Mouse (Mus musculus) layer of hippocampus, postnatal 10 days (tissue): Measurements from ENCODE around the gene Dis3l2. TPM values are rescaled to one million over a fixed set of nuclear protein-coding genes. Genes with fewer than 3 reads are reported as not detected.
A peak's percentile ranks its signal among the peaks of the same experiment; 100 is the strongest.

Source experiments
- DNase-seq, 2 experiments: peaks; one replicate each; pipeline ENCODE4 v3.0.0; 2021; ENCODE audit warnings: low spot score in 2 of 2
- long read RNA-seq: library from polyadenylated mRNA; stranded (forward); transcript quantifications from one replicate; pipeline ENCODE4 v2.0.0, GENCODE M21; 2023
- total RNA-seq, 2 experiments: library from RNA; stranded (reverse); gene quantifications; 2 replicates each; pipeline ENCODE4 v1.2.3; 2021

Dis3l2 gene
- total RNA-seq, result 10 to 100 TPM; 27.6 to 28.7 TPM
- long read RNA-seq, partial matches to known transcripts, result 3 of 12 reads
- long read RNA-seq, other reads (novel, unspliced or antisense), result 4 of 12 reads

GRCm38 (mm10) chr1:86703300-86703964 is at the start of gene Dis3l2:
Gene Dis3l2 (plus strand): TSS chr1:86703808.
- peak; percentile 84 to 89 for DNase-seq

GRCm38 (mm10) chr1:86657071-86657470 is 46.5 kb upstream of the Dis3l2 start:
- no peak for DNase-seq

- no peak for DNase-seq
These were observed 38.5 kb upstream of the Dis3l2 start for GRCm38 (mm10) chr1:86665091-86665490.

GRCm38 (mm10) chr1:86669552-86670273 is 33.9 kb upstream of the Dis3l2 start:
- DNase-seq, result peak; percentile 65 to 83

GRCm38 (mm10) chr1:86670279-86671038 is 33.1 kb upstream of the Dis3l2 start, which contains the start of gene Nppc:
Gene Nppc (minus strand): TSS chr1:86670571.
- DNase-seq, result peak; percentile 65 to 81

- peak; percentile 27 to 30 for DNase-seq
These were observed 29.2 kb upstream of the Dis3l2 start for GRCm38 (mm10) chr1:86674385-86674784.

- DNase-seq, result no peak
These were observed 28.5 kb upstream of the Dis3l2 start for GRCm38 (mm10) chr1:86675126-86675525.

GRCm38 (mm10) chr1:86677624-86678023 is 26.0 kb upstream of the Dis3l2 start:
- DNase-seq, result no peak

GRCm38 (mm10) chr1:86678667-86679066 is 24.9 kb upstream of the Dis3l2 start:
- DNase-seq, result no peak

- no peak for DNase-seq
These were observed 16.4 kb upstream of the Dis3l2 start for GRCm38 (mm10) chr1:86687236-86687635.

- no peak for DNase-seq
These were observed 12.6 kb upstream of the Dis3l2 start for GRCm38 (mm10) chr1:86691027-86691426.

- DNase-seq, result no peak
These were observed 6.7 kb upstream of the Dis3l2 start for GRCm38 (mm10) chr1:86696948-86697347.

GRCm38 (mm10) chr1:86698721-86699120 is 4.9 kb upstream of the Dis3l2 start:
- DNase-seq, result no peak

GRCm38 (mm10) chr1:86699346-86700136 is 4.1 kb upstream of the Dis3l2 start:
- no peak for DNase-seq

GRCm38 (mm10) chr1:86700367-86700766 is 3.2 kb upstream of the Dis3l2 start:
- no peak for DNase-seq

- no peak for DNase-seq
These were observed 338 bp downstream of the Dis3l2 start for GRCm38 (mm10) chr1:86703965-86704326.

- DNase-seq, result no peak
These were observed 1.9 kb downstream of the Dis3l2 start for GRCm38 (mm10) chr1:86705461-86705860.

- no peak for DNase-seq
These were observed 5.9 kb downstream of the Dis3l2 start for GRCm38 (mm10) chr1:86709546-86709945.

GRCm38 (mm10) chr1:86712045-86712444 is 8.4 kb downstream of the Dis3l2 start:
- no peak for DNase-seq

GRCm38 (mm10) chr1:86713054-86713453 is 9.4 kb downstream of the Dis3l2 start:
- no peak for DNase-seq

- no peak for DNase-seq
These were observed 14.6 kb downstream of the Dis3l2 start for GRCm38 (mm10) chr1:86718190-86718589.
